Mouse (Mus musculus) gastrocnemius, adult 8-10 months (tissue): ENCODE results near the gene Tnpo3. TPM values are rescaled to one million over a fixed set of nuclear protein-coding genes. Genes with fewer than 3 reads are reported as not detected.
"Not testable (repeated sequence)": the region's sequence is repeated elsewhere in the genome, so short reads cannot be mapped to it uniquely, and the experiment has no call there.

Experiments
- DNase-seq, 2 experiments: peaks; one replicate each; pipeline ENCODE4 v3.0.0; 2022; ENCODE audit warnings: low spot score in 2 of 2
- total RNA-seq, 4 experiments: library from RNA; stranded (reverse); gene quantifications; 2 replicates each; pipeline ENCODE4 v1.2.4; 2022

Gene Tnpo3
- total RNA-seq, 4 experiments from 2014 or later = 32.7 to 36.9 (median 35.4) TPM

- no peak for DNase-seq
Measured at GRCm38 (mm10) chr6:29620840-29621543, 11.3 kb upstream of the Tnpo3 start.

GRCm38 (mm10) chr6:29620176-29620575 lies 10.5 kb upstream of the Tnpo3 start:
- no peak for DNase-seq

- DNase-seq = not testable (repeated sequence)
Measured at GRCm38 (mm10) chr6:29610020-29610640, 443 bp upstream of the Tnpo3 start.

- no peak for DNase-seq
Measured at GRCm38 (mm10) chr6:29600188-29600587, 9.5 kb downstream of the Tnpo3 start.

GRCm38 (mm10) chr6:29595656-29596055 lies 14.0 kb downstream of the Tnpo3 start:
- DNase-seq = no peak

GRCm38 (mm10) chr6:29581202-29581601 lies 28.5 kb downstream of the Tnpo3 start:
- DNase-seq = no peak

GRCm38 (mm10) chr6:29580770-29581169 lies 28.9 kb downstream of the Tnpo3 start:
- DNase-seq = no peak

GRCm38 (mm10) chr6:29576388-29576787 lies 33.3 kb downstream of the Tnpo3 start:
- DNase-seq = not testable (repeated sequence)

GRCm38 (mm10) chr6:29557112-29557511 lies 52.6 kb downstream of the Tnpo3 start:
- DNase-seq = no peak

- no peak for DNase-seq
Measured at GRCm38 (mm10) chr6:29552526-29552925, 57.2 kb downstream of the Tnpo3 start.

GRCm38 (mm10) chr6:29548086-29548485 lies 61.6 kb downstream of the Tnpo3 start:
- DNase-seq = no peak

- no peak for DNase-seq
Measured at GRCm38 (mm10) chr6:29547582-29547981, 62.1 kb downstream of the Tnpo3 start.

GRCm38 (mm10) chr6:29545611-29546010 lies 64.1 kb downstream of the Tnpo3 start:
- no peak for DNase-seq

- no peak for DNase-seq
Measured at GRCm38 (mm10) chr6:29540956-29541355, 68.7 kb downstream of the Tnpo3 start.

- no peak for DNase-seq
Measured at GRCm38 (mm10) chr6:29540223-29540622, 69.5 kb downstream of the Tnpo3 start.

- no peak for DNase-seq
Measured at GRCm38 (mm10) chr6:29539502-29539901, 70.2 kb downstream of the Tnpo3 start.

- DNase-seq = no peak
Measured at GRCm38 (mm10) chr6:29537221-29537620, 72.5 kb downstream of the Tnpo3 start.

GRCm38 (mm10) chr6:29536651-29537193 lies 73.0 kb downstream of the Tnpo3 start:
- DNase-seq = no peak

- DNase-seq = no peak
Measured at GRCm38 (mm10) chr6:29535316-29535715, 74.4 kb downstream of the Tnpo3 start.

GRCm38 (mm10) chr6:29530050-29530449 lies 79.6 kb downstream of the Tnpo3 start:
- no peak for DNase-seq

GRCm38 (mm10) chr6:29529444-29529820 lies 80.3 kb downstream of the Tnpo3 start:
- no peak for DNase-seq

- DNase-seq = no peak
Measured at GRCm38 (mm10) chr6:29528561-29529443, 80.9 kb downstream of the Tnpo3 start.
